Mouse (Mus musculus) left cerebral cortex, postnatal 10 days (tissue): ENCODE data around the gene Tiam2. TPM values are rescaled to one million over a fixed set of nuclear protein-coding genes. Genes with fewer than 3 reads are reported as not detected.

ENCODE experiments used
- DNase-seq, 2 experiments: peaks; one replicate each; pipeline ENCODE4 v3.0.0; 2021 to 2022; ENCODE audit warnings: low spot score in 2 of 2, mixed read lengths in 1 of 2; ENCODE audit errors: extremely low spot score in 1 of 2
- intact Hi-C: fragments of 180-260 bp; cut with DNase I; formaldehyde crosslinking; loops from one replicate; pipeline ENCODE4 v1.15.1; 2025
- total RNA-seq, 2 experiments: library from RNA; stranded (reverse); gene quantifications; 2 replicates each; pipeline ENCODE4 v1.2.3; 2021

Gene Tiam2
- total RNA-seq, 2 experiments from 2014 or later = 60.8 to 61.2 TPM

GRCm38 (mm10) chr17:3432590-3433498 is 106.5 kb downstream of the Tiam2 start:
- intact Hi-C loops = no loop called here
- no peak for DNase-seq

DNA sequence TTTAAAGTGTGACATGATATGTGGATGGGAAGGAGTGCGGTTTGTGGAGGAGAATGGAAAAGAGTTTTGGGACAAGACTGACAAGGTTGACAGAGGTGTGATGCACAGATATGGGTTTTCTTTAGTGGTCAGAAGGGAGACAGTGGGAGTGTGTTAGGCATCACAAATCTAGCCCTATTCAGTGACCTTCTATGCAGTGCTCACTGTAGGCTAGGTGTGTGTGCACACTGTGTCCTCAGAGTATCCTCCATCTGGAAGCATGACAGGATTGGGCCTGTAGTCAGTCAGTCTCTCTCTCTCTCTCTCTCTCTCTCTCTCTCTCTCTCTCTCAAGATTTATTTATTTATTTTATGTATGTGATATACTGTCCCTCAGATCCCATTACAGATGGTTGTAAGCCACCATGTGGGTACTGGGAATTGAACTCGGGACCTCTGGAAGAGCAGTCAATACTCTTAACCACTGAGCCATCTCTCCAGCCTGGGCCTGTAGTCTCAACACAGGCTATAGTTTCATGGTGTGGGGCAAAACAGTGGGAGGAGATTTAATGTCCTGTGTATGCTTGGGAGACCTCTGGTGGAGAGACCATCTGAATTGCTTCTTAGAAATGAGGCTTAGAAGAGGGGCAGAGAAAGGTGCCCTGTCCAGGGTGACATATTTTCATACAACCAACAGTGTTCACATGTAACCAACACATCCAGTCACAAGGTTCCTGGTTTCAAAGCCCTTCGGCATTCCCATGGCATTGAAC is 107.3 kb downstream of the Tiam2 start:
- intact Hi-C loops = no loop called here
- DNase-seq = no peak

DNA sequence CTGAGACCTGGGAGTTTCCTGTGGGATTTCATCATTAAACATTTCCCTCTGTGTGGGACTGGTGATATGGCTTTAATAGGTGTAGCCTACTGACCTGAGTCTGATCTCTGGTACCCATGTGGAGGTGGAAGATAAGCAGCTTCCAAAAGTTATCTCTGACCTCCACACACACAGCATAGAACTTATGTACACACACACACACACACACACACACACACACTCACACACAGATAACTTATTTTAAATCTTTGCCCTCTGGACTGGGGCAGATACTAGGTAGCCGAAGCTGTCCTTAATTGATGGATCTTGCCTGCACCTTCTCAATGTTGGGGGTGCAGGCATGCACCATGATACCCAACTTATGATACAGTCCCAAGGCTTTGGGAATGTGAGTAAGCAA is 108.9 kb downstream of the Tiam2 start:
- intact Hi-C loops = no loop called here
- no peak for DNase-seq

GRCm38 (mm10) chr17:3436841-3437515 is 110.6 kb downstream of the Tiam2 start:
- intact Hi-C loops = no loop called here
- DNase-seq = no peak

- intact Hi-C loops = loop anchor here (10.0 kb wide), 1 partner anchor 338 kb away; no protein-coding TSS in a partner anchor
- DNase-seq = peak in 1 of 2 experiments; percentile 65
Observed at GRCm38 (mm10) chr17:3442526-3443401, 116.4 kb downstream of the Tiam2 start.

GRCm38 (mm10) chr17:3446191-3446950 is 120.0 kb downstream of the Tiam2 start:
- DNase-seq = peak in 1 of 2 experiments; percentile 45
- intact Hi-C loops = loop anchor here (5.0 to 10.0 kb wide), 3 partner anchors 159 to 342 kb away; no protein-coding TSS in a partner anchor

GRCm38 (mm10) chr17:3448725-3449124 is 122.4 kb downstream of the Tiam2 start:
- peak; percentile 45 to 54 for DNase-seq
- intact Hi-C loops = loop anchor here (2.0 to 10.0 kb wide), 4 partner anchors 60 to 344 kb away; no protein-coding TSS in a partner anchor

GRCm38 (mm10) chr17:3451077-3451476 is 124.7 kb downstream of the Tiam2 start:
- peak in 1 of 2 experiments; percentile 73 for DNase-seq
- intact Hi-C loops = loop anchor here (10.0 kb wide), 1 partner anchor 344 kb away; no protein-coding TSS in a partner anchor

- DNase-seq = no peak
- intact Hi-C loops = loop anchor here (10.0 kb wide), 1 partner anchor 342 kb away; no protein-coding TSS in a partner anchor
Observed at GRCm38 (mm10) chr17:3452571-3453311, 126.4 kb downstream of the Tiam2 start.

DNA sequence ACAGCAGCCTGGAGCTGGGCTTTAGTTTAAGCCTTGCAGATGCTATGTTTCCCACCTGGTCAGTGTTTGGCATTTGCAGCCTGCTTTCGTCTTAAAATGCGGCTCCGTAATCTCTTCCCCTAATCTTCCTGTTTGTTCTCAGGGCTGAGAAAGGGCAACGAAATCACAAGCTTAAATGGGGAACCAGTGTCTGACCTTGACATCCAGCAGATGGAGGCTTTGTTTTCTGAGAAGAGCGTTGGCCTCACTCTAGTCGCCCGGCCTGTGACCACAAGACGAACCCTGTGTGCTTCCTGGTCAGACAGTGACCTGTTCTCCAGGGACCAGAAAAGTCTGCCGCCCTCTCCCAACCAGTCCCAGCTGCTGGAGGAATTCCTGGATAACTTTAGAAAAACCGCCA is 127.6 kb downstream of the Tiam2 start:
- intact Hi-C loops = loop anchor here (10.0 kb wide), 1 partner anchor 341 kb away; no protein-coding TSS in a partner anchor
- DNase-seq = no peak

DNA sequence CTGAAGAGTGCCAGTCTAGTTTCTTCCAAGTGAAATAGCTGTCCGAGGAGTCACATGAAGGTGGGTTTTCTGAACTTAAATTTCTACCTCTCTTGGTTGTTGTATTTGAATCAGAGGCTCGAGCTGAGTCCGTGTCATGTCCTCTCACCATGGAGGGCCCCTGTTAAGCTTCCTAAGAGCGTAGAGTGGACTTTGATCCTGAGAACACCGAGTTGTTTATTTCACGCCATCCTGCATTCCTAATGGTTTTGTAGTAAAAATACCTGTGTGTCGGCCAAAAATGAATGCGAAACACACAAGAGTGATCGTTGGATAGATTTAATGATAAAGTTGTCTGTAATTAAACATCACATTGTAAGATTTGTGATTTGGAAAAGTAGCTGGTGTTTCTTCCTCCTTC is 128.5 kb downstream of the Tiam2 start:
- intact Hi-C loops = loop anchor here (10.0 kb wide), 1 partner anchor 340 kb away; no protein-coding TSS in a partner anchor

GRCm38 (mm10) chr17:3457914-3458681 is 131.7 kb downstream of the Tiam2 start:
- intact Hi-C loops = loop anchor here (10.0 kb wide), 1 partner anchor 337 kb away; no protein-coding TSS in a partner anchor
- no peak for DNase-seq

More for the DNA sequence above, 128.5 kb downstream of the Tiam2 start:
- DNase-seq = no peak

GRCm38 (mm10) chr17:3465861-3466260 is 139.5 kb downstream of the Tiam2 start:
- intact Hi-C loops = no loop called here
- DNase-seq = no peak

DNA sequence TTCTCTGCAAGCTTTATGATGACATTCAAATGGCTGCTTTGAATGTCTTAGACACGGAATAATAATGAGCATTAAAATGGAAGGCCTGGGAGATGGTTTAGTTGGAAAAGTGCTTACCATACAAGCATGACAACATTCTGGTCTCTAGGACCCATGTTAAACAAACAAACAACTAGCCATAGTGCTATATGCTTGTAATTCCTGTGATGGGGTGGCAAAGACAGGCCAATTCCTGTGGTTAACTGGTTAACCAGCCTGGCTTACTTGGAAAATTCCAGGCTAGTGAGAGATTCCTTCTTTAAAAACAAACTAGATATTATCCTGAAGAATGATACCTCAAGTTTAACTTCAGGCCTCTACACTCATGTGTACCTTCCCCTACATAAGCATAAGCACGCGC is 140.3 kb downstream of the Tiam2 start:
- DNase-seq = no peak
- intact Hi-C loops = no loop called here

GRCm38 (mm10) chr17:3467636-3468324 is 141.4 kb downstream of the Tiam2 start:
- intact Hi-C loops = no loop called here

More at GRCm38 (mm10) chr17:3467636-3468324, 141.4 kb downstream of the Tiam2 start:
- DNase-seq = no peak
